Mouse (Mus musculus) CH12F3 (cell line): Measurements from ENCODE around the gene Mgat5b.
"Not testable (repeated sequence)": the region's sequence is repeated elsewhere in the genome, so short reads cannot be mapped to it uniquely, and the experiment has no call there.

ENCODE experiments used
- in situ Hi-C: fragments of 300-500 bp; cut with MboI; formaldehyde crosslinking; loops from 2 replicates; pipeline ENCODE4 v1.14.3; 2020; ENCODE audit warnings: low sequenced_read_pairs

Mgat5b gene

GRCm38 (mm10) chr11:116918323-116919185, at the start of gene Mgat5b:
Gene Mgat5b, plus strand, starts transcription at chr11:116918863.
- in situ Hi-C loops: no loop called here

GRCm38 (mm10) chr11:116869223-116869622, 49.4 kb upstream of the Mgat5b start:
- in situ Hi-C loops: no loop called here

GRCm38 (mm10) chr11:116869641-116870040, 49.0 kb upstream of the Mgat5b start:
- in situ Hi-C loops: no loop called here

GRCm38 (mm10) chr11:116871538-116871937, 47.1 kb upstream of the Mgat5b start:
- in situ Hi-C loops: no loop called here

GRCm38 (mm10) chr11:116873987-116874386, 44.7 kb upstream of the Mgat5b start:
- in situ Hi-C loops: no loop called here

GRCm38 (mm10) chr11:116878454-116878853, 40.2 kb upstream of the Mgat5b start:
- in situ Hi-C loops: loop anchor here (25.0 kb wide), 1 partner anchor 309 kb away; the partner anchor contains the start of gene Sept9

GRCm38 (mm10) chr11:116880839-116881238, 37.8 kb upstream of the Mgat5b start:
- in situ Hi-C loops: loop anchor here (10.0 to 25.0 kb wide), 2 partner anchors 134 to 306 kb away; partner anchors contain the start of gene Sept9

GRCm38 (mm10) chr11:116881440-116881839, 37.2 kb upstream of the Mgat5b start:
- in situ Hi-C loops: loop anchor here (10.0 to 25.0 kb wide), 2 partner anchors 133 to 306 kb away; partner anchors contain the start of gene Sept9

- in situ Hi-C loops: loop anchor here (10.0 to 25.0 kb wide), 2 partner anchors 132 to 305 kb away; partner anchors contain the start of gene Sept9
Measured at GRCm38 (mm10) chr11:116882446-116882845, 36.2 kb upstream of the Mgat5b start.

GRCm38 (mm10) chr11:116884061-116884460, 34.6 kb upstream of the Mgat5b start:
- in situ Hi-C loops: loop anchor here (10.0 to 25.0 kb wide), 2 partner anchors 131 to 303 kb away; partner anchors contain the start of gene Sept9

- in situ Hi-C loops: loop anchor here (10.0 to 25.0 kb wide), 2 partner anchors 129 to 302 kb away; partner anchors contain the start of gene Sept9
Measured at GRCm38 (mm10) chr11:116885275-116886151, 33.1 kb upstream of the Mgat5b start.

GRCm38 (mm10) chr11:116887136-116887535, 31.5 kb upstream of the Mgat5b start:
- in situ Hi-C loops: loop anchor here (10.0 to 25.0 kb wide), 2 partner anchors 128 to 300 kb away; partner anchors contain the start of gene Sept9

- in situ Hi-C loops: loop anchor here (25.0 kb wide), 1 partner anchor 294 kb away; the partner anchor contains the start of gene Sept9
Measured at GRCm38 (mm10) chr11:116893532-116894442, 24.9 kb upstream of the Mgat5b start.

GRCm38 (mm10) chr11:116895402-116895801, 23.3 kb upstream of the Mgat5b start:
- in situ Hi-C loops: loop anchor here (25.0 kb wide), 1 partner anchor 292 kb away; the partner anchor contains the start of gene Sept9

- in situ Hi-C loops: loop anchor here (25.0 kb wide), 1 partner anchor 288 kb away; the partner anchor contains the start of gene Sept9
Measured at GRCm38 (mm10) chr11:116899247-116899646, 19.4 kb upstream of the Mgat5b start.

- in situ Hi-C loops: not testable (repeated sequence)
Measured at GRCm38 (mm10) chr11:116902588-116902987, 16.1 kb upstream of the Mgat5b start.

GRCm38 (mm10) chr11:116905741-116906456, 12.8 kb upstream of the Mgat5b start:
- in situ Hi-C loops: no loop called here

- in situ Hi-C loops: no loop called here
Measured at GRCm38 (mm10) chr11:116913573-116913972, 5.1 kb upstream of the Mgat5b start.
